In genomic region chr7:73593645-73594385, GRCm38 (mm10) we compare ENCODE assay signal across 8 mouse cellular contexts. TPM values are rescaled to one million over a fixed set of nuclear protein-coding genes. Genes with fewer than 3 reads are reported as not detected.
A peak's percentile ranks its signal among the peaks of the same experiment; 100 is the strongest.
DNase-seq lines count a peak whose midpoint lies in the region; TF ChIP-seq lines count a peak whose summit lies in the region.

No protein-coding gene starts in this region.

- H3K36me3 ChIP-seq in liver, adult 2 months (ENCODE audit: control insufficient read depth, insufficient read depth, low read length), result no peaks in the 10 kb centered on the region

- peak; percentile 5 for DNase-seq in adrenal gland, postnatal 14 days
- no peak for DNase-seq in adrenal gland, postnatal 10 days
- no peak for DNase-seq in liver, adult 2 months (ENCODE audit: extremely low read depth, low read depth, low spot score)
- DNase-seq in liver, result no peak
- DNase-seq in induced T-regulatory cell, adult 2 months (ENCODE audit: low read depth), result peak; percentile 63
- DNase-seq in neural tube, embryonic 10.5 days (ENCODE audit: extremely low spot score, low spot score), result peak; percentile 31
- DNase-seq in c-Kit-positive CD71-positive TER-119-positive erythroid progenitor cells, embryonic 14.5 days (ENCODE audit: low spot score), result no peak
- no peak for DNase-seq in cerebellum, postnatal 4 days (ENCODE audit: low spot score in 2 of 2)

- H3K4me3 ChIP-seq in liver, adult 2 months (ENCODE audit: insufficient read depth, low read depth, low read length), result no peak overlapping the region

- TF ChIP-seq POLR2A in liver, adult 2 months (IDR thresholded peaks at IDR 0.05; ENCODE audit: extremely low read depth, insufficient read depth, low read length), result no peak

- H3K9ac ChIP-seq in liver, adult 2 months (ENCODE audit: low read depth, low read length), result no peak overlapping the region

- no peaks in the 10 kb centered on the region for H3K27me3 ChIP-seq in liver, adult 2 months (ENCODE audit: control insufficient read depth, insufficient read depth, low read length)

- H3K79me2 ChIP-seq in liver, adult 2 months (ENCODE audit: control insufficient read depth, insufficient read depth, low read length), result no peaks in the 10 kb centered on the region

- TF ChIP-seq CTCF in liver, adult 2 months (IDR thresholded peaks at IDR 0.05; ENCODE audit: low read depth, low read length), result no peak

- WGBS in liver, adult 2 months, result 83% methylated on average over 17 of the region's 17 CpGs

- H3K4me1 ChIP-seq in liver, adult 2 months (ENCODE audit: control insufficient read depth, insufficient read depth, low read length), result peaks cover 18% of the 10 kb centered on the region

- peak overlapping the region; percentile 45; the same call in 1 of the 2 replicates for H3K27ac ChIP-seq in liver, adult 2 months (replicated peaks; ENCODE audit: insufficient read depth, low read depth, low read length)

RNA-seq across cellular contexts. Expression of gene Chd2, which starts 52.2 kb away (rescaled TPM):
- total RNA-seq in adrenal gland, postnatal 14 days (2021), result 45.1 and 52.8 TPM in 2 replicates
- 10 to 100 TPM; 42.8 to 62.0 TPM for total RNA-seq in adrenal gland, postnatal 10 days (2021)
- total RNA-seq in liver, adult 2 months (2014; rRNA removed), result 40.0 and 42.0 TPM in 2 replicates
- polyA plus RNA-seq in liver, adult 2 months (2012; rRNA removed), result 16.9 and 20.1 TPM in 2 replicates

Comparison
In these comparisons a context has a peak if more than half of its experiments do, and no peak if none do; other contexts are left out.
1. DNase-seq: peak in adrenal gland, postnatal 14 days (single experiment), induced T-regulatory cell, adult 2 months (single experiment) and neural tube, embryonic 10.5 days (single experiment); none in adrenal gland, postnatal 10 days (single experiment), liver, adult 2 months (single experiment), liver (single experiment), c-Kit-positive CD71-positive TER-119-positive erythroid progenitor cells, embryonic 14.5 days (single experiment) and cerebellum, postnatal 4 days (0 of 2).